Mouse (Mus musculus): ENCODE data around the gene Cox6b1.

The Cox6b1 gene

DNA sequence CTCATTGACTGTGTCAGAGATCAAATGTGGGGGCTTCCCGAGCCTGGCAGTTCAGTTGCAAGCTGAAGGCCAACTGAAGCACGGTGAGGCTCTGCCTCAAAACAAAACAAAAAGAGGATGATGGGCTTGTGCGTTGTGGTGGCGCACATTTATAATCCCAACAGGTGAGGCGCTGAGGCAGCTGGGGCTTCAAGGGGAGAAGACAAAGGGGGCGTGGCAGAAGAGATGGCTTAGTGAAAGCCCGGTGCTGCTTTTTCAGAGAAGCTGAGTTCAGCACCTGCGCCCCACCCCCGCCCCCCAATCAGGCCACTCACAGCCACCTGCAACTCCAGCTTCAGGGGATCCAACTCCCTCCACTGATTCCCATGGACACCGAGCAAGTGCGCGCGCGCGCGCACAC lies 17.5 kb downstream of the Cox6b1 start:
- DNase-seq, result no peak

DNA sequence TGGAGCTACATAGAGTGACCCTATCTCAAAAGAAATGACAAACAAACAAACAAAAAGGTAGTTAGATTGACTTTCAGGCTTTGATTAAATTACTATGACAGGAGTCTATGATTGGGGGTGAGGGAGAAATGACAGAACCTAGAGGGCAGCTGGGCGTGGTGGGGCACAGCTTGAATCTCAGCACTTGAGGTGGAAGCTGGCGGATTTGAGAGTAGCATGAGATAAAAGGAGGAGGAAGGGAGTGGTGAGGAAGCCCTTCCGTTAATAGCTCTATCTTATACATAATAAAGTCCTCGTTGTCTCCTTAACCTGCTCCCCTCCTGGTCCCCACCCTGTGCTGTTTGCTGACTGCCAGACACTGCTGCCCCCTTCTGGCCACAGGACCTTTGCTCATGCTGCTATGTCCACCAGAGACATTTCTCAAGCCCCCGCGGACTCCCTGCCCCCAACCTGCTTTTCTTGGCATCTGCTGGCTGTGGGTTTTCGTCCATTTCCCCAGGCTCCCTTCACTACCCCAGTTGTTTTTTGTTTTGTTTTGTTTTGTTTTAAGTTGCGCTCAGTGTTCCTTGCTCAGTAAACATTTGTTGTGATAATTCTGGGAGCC lies 18.1 kb downstream of the Cox6b1 start:
- peak; percentile 63 for DNase-seq

DNA sequence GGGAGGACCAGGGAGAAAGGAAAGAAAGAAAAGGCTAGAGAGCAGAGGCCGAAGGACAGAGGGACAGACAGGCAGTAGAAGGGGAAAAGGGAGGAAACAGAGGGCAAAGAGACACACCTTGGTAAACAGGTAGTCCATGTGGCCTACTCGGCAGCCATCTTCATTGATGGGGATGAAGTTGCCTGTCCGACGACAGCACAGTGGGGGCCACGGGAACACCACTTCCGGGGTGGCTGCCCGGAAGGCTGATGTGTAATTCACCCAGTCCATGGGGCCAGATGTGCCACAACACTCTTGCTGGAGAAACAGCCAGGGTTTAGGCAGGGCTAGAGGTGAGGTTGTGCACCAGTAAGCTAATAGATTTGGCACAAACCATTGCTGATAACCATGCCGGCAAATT lies 21.0 kb downstream of the Cox6b1 start:
- no peak for DNase-seq

DNA sequence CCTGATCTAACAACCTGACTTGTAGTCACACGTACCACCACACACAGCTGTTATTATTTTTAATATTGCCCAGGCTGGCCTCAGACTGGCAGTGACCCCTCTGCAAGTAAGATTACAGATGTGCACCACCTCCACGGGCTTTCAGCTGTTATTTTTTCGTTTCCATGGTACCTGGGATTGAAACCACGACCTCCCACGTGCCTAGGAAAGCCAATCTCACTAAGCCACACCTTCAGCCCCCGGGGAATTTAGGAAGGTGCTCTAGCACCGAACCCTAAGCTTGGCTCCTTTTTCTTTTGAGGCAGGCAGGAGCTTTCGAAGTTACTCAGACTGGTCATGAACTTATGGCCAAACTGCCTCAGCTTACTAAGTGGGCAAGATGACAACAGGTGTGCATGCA lies 21.5 kb downstream of the Cox6b1 start:
- DNase-seq, result no peak

DNA sequence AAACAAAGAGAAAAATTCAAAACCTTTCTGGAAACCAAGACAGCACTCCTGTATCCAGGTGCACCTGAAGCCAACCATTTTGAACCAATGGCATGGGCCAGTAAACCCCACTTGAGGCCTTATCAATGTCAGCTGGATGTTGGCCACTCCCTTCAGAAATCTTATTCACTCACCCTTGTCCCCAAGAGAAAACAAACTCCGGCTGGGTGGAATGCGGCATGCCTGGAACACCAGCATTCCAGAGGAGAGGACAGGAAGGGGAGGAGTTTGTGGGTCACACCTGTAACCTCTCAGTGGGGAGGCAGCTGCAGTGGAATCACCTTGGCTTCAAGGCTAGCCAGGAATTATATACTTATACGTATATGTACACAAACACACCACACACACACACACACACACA lies 23.4 kb downstream of the Cox6b1 start:
- no peak for DNase-seq

DNA sequence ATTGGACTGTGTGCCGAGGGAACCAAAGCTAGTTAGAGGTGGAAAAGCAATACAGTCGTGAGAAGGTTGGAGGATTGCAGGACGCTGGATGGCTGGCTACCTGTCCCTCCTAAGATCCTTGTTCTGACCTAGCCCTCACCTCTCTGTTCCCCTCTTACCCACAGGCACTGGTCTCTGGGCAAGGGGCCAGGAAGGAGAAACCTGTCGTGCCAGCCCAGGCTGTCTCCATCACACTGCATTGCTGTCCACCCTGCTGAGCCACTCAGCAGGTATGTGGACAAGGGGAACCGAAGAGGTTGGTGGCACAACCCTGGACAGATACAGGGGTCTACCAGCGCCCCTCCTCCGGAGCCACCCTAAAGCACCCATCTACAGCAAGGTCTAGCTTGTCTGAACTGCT lies 25.3 kb downstream of the Cox6b1 start:
- DNase-seq, result no peak

DNA sequence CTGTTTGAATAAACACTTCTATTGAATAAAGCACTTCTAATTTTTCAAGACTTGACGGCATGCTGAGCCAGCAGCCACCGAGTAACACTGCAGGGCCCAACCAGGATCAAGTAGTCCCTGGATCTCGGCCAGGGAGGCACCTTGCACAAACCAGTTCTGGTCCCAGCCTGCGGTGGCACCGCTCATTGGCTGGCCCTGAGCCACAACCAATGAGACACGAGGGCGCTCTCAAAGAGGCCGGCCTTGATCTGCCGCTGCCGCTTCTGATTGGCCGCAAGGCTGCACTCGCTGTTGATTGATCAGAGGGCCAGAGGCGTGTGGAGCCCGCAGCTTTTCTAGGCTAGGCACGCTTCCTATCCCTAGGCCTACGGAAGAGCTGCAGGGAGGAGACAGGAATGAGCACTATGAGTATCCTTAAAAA lies 26.0 kb downstream of the Cox6b1 start:
- peak; percentile 89 for DNase-seq

DNA sequence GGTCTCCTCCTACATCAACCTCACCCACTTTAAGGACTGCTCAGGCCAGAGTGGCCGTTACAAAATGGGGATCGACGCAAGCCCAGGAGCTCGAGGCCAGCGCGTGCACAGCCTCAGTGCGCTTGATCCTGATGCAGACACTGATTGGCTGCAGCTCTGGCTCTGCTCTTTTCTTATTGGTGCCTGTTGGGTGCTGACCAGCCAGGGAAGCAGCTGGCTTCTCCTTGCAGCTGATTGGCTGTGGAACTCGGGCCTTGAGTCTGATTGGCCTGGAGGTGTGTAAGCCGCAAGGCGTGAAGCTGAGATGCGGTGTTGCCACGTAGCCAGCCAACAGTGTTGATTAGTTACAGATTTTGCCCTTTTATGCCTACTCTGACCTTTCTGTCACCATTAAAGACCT lies 27.2 kb downstream of the Cox6b1 start, which contains the start of gene Zbtb32:
Gene Zbtb32 (minus strand): TSS at position 124 of the 400 bp plus-strand sequence.
- no peak for DNase-seq

DNA sequence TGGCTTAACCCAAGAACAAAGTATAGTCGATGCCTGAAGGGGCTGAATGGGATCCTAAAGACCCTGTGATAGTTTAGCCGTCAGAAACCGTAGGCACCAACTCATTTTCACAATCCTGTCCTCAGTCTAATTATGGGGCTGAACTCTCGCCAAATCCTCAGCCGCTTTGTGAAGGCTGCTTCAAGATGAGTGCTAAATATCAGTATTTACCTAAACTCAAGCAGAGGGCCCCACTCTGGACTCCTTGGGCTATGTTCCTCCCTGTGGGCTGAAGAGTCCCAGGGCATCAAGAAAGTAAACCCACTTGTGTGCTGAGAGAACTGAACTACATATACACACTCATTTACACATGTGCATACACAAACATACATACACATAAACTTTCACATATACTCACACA lies 29.1 kb downstream of the Cox6b1 start:
- DNase-seq, result no peak

DNA sequence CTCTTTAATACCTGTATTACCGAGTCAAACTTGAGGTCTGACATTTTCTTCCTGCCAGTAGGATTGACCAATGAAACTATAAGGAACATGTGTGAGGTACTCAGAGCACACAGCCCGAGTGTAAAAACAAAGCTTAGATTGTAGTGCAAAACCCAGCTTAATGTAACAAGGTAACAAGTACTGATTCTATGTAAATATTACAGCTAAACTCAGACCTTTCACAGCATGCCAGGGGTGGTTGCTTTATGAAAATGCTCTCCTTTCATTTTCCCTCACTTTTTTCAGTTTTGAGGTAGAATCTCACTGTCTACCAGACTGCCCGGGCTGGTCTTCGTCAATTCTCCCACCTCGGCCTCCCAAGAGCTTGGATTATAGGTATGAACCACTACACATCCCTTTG lies 29.9 kb downstream of the Cox6b1 start:
- DNase-seq, result no peak

DNA sequence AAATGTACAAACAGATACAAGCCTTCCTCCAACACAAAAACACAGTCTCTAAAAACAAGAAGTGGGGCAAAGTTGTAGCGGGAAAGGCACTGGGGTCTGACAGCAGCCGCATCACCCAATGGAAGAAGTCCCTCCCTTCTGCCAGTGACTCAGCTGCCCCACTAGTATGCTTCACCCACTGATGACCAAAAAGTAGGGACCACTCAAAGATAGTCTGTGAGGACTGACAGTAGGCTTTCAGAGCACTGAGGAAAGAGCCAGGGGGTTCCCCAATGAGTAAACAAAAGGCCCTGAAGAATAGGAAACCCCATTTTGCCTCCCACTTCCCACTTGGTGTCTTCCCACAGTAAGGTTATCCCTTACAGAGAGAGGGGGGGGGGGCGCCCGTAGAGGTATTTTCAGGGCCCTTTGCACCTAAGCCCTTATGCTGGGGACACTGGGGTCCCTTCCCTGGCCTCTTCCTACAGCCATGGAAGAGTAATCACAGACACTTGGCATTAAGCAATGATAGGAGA lies 31.4 kb downstream of the Cox6b1 start:
- no peak for DNase-seq

DNA sequence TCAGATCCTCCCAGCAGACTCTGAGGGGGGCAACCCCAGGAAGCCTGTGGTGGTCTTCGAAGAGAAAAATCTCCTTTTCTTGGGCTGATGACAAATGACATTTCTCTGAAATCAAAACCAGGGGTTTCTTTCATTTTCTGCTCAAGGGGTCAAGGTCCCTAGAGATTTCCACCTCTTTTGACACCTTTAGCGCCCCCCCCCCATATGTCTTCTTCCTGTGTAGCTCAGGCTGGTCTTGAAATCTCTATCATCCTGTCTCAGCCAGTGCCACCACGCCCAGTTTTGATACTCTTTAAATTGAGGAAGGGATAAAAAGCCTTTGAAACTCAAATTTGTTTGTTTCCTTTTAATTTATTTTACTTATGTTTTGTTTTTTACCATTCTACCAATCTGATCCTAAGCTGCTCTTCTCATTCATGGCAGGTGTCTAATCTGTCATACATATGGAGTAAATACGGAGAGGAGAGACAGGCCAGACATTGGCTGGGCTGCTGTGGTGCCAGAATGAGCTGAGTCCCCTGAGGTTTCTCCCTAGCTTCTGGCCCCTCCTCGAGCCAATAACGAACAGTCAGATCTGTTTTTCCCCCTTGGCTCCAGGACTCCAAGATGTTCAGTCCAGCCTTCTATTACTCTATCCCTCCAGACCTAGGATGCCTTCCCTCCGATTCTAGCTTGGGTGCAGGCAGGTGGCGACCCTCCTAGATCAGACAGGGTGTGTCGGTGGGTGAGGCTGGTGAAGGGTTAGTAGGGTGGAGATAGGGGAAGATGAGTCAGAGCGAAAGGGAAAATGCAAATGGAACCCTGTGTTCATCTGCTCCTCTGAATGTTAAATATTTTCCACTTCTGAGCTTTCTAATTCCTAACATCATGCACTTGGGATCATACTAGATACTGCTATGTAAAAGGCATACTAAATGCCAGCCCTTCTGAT lies 32.1 kb downstream of the Cox6b1 start:
- DNase-seq, result no peak

DNA sequence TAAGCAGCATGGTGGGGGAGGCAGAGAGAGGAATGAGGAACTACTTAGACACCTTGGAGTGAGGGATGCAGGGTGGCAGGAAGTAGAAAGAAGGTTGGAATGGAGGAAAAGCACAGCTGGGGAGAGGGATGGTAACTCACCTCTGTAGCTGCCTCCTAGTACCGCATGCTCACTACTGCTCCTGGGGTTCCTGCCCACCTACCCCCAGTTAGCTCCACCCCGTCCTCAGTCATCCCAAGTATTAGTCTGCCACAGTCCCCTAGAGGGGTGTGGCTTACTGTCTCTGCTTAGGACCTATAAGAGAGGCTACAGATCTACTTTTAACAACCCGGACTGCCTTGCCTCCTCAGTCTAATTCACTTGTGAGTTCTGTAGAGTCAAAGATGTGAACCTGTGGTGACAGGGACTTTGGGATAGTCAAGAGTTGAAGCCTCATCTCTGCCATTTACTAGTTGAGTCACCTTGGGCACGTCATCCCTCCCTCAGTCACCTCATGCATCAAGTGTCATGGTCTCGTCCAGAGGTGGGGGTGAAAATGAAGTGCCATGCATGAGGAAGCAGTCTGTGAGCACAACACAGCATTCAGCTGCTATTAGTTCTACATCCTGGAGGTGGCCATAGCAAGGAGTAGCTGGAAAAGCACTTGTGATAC lies 33.1 kb downstream of the Cox6b1 start:
- DNase-seq, result no peak

DNA sequence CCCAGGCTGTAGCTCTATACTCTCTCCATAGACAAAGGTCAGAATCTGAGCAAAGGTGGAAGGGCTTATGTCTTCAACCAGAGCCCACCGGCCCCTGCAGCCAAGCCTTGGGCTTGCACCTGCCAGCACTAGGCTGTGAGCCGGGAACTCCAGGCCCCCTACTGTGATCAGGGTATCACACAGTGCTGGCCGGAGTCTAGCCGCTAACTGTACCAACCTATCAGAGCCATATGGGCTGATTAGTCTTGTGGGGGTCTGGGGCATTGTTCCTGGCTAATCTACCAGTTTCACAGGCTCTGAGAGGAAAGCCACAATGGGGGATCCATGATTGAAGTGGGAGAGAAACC lies 34.4 kb downstream of the Cox6b1 start:
- DNase-seq, result no peak

DNA sequence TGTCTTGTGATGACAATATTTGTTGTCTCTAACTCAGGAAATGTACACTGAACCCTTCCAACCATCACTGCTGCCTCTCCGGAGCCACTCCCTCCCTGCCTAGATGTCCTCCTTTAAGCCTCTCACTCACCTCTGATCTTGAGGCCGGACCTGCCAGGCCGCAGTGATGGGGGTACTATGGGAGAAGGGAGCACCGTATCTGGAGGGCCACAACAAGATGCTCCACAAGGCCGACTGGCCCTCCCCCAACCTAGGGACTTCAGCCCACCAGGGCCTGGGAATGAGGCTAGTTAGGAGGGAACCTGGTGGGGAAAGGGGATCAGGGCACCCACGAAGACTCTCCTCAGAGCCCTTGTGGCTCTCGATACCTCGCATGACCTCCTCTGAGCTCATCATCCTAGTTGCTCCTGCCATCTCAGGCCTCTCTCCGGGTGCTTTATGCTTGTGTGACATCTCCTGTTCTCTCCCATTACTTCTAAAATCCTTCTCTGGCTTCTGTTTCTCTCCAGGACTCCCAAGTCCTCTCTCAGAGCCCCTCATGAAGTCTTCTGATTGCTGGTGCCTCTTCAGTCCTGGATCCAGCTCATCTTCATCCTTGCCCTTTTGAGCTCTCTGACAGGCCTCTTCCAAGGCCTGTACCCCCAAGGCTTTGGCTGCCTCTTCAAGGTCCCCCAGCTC lies 34.9 kb downstream of the Cox6b1 start:
- no peak for DNase-seq

DNA sequence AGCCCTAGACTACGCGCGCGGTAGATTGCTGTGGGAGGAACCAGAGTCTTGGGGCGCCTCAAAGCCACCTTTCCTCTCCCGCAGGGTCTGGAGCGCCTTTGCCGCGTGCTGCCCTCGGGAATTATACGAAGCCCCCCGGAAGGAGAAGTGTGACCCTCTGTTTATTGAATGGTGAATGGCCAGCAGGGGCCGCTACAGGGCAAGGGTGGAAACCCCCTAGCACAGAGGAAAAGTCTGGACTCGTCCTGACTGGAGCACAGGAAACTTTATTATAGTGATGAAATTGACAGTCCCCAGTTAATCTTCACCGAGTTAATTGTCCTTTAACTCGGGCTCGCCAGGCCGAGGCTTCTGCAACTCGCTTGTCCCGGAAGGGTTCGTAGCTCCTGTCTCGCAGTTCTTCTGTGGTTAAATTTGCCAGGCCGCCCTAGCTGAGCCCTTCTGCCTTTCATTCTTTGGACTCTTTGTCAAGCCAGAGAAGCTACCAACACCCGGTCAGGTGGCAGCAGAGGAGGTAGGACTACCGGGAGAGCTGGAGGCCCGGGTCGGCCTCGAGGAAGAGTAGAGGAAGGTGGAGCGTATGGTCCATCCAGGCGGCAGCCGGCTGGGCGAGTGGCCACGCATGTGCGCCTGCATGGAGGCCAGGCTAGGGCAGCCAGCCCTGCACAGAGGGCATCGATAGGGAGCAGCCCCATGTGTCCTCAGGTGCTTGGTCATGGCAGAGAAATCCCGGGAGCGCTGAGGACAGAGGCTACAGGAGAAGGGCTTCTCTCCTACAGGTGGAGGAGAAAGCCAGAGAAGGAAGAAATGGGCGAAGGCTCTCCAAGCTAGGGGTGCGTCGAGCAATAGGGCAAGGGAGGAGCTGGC lies 36.3 kb downstream of the Cox6b1 start:
- DNase-seq, result peak; percentile 92

DNA sequence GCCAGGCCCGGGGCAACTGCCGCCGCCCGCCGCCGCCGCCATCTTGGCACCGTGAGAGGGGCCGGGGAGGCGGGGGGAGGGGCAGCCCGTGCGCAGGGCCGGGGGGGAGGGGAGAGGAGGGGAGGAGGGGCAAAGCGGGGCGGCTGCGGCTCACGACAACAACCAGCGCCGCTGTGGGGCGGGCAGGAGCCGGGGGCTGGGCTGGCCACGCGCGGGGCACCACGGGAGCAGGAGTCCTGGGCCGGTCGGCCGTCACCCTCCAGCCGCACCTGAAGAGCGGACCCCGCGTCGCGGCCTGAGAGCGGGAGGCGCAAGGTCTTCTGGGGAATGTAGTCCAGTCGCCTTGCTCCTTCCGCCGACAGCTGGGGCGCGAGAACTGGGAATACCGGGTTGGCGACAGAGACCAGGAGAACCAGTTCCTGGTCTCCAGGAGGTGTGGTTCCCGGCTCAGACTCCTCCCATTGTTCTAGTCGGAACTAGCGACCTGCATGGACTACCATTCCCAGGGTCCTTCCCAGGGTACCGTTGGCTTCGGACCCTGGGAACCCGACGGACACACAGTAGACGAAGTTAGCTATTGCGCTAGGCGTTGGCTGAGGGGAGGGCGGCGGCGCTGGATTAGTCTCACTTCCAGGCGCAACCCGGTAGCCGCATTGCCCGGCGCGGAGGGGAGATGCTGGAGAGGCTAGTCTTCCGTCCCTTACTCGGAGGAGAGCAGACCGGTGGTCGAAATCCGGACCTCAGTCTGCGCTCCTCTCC lies 37.1 kb downstream of the Cox6b1 start, which contains the start of gene Kmt2b:
Gene Kmt2b (minus strand): TSS at position 51 of the 759 bp plus-strand sequence.
- DNase-seq, result peak; percentile 99

DNA sequence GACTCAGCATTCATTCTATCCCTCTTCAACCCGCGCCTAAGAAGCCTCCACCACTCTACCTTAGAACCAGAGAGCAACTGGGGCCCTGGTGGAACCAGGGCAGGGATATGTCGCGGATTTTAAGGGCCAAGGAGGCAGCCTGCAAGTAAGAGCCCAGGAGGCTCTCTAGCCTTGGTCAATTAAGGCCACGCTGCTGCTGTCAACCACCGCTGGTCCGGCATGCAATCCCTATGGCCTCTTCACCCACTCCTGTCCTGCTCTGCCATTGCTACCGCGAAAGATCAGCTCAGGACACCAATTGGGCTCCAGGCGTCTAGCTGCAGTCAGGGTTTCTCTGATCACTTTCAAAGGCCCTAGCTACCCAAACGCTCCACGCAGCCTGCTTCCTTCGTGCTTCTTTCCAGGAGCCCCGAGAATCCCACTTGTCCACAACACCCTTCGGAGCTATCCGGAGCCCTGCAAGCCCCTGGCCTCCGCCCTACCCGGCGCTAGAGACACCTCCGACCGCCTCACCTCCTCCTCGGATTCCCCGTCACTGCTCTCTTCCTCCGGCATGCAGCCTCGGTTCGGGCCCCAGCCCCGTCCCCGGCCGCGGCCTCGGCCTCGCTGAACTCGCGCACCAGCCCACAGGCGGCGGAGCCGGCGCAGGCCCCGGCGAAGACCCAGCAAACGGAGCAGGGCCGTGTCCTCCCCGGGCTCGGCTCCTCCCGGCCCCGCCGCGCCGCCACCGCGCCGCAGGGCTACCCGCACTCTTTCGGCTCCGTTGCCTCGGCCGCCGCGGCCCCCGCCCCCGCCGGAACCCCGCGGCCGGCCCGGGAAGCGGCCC lies 37.9 kb downstream of the Cox6b1 start:
- peak; percentile 42 for DNase-seq

DNA sequence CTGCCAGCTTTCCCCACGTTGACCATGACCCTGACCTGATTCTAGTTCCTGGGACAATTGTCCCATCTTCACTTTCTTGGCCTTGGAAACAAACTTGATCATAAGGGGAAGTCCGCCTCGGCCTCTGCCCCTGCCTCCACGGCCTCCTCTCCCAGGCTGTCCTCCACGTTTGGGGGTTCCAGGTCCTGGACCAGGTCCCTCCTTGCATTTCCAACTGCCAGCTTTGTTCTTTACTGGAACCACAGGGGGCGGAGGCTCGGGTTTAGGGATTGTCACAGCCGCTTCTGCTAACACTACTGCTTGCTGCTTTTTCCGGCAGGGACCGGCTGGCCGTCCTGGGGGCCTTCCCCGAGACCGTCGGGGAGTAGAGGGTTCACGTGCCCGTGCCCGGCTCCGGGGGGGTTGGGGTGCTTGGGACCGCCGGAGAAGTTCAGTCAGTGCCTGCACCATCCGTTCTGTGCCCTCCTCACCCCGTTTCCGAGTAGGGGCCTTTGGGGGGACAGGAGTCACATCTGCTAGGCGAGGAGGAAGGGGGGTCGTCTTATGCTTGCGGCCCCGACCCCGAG lies 39.4 kb downstream of the Cox6b1 start:
- no peak for DNase-seq

DNA sequence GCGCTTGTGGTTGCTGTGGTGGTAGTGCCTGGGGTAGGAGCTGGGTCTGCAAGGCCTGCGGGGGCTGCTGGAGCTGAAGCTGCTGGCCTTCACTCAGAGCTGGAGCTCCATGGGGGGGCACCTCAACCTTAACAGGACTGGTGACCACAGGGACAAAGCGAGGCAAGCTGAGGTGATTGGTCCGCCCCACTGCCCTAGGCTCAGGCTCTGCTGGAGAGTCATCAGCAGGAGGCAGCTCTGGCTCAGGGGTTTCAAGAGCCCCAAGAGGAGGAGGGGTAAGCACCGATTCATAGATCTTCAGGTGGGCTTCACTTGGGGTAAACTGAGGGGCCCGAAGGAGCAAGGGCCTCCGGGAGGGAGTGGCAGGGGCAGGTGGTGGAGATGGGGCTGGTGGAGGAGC lies 40.8 kb downstream of the Cox6b1 start:
- no peak for DNase-seq
